Mouse (Mus musculus) hindlimb bud, embryonic 11.5 days (tissue): ENCODE results near the gene A030005K14Rik.

ENCODE experiments used
- DNase-seq: peaks from one replicate; pipeline ENCODE4 v3.0.0-alpha.2; 2012; ENCODE audit warnings: low read depth, low spot score; ENCODE audit errors: extremely low spot score

A030005K14Rik gene

DNA sequence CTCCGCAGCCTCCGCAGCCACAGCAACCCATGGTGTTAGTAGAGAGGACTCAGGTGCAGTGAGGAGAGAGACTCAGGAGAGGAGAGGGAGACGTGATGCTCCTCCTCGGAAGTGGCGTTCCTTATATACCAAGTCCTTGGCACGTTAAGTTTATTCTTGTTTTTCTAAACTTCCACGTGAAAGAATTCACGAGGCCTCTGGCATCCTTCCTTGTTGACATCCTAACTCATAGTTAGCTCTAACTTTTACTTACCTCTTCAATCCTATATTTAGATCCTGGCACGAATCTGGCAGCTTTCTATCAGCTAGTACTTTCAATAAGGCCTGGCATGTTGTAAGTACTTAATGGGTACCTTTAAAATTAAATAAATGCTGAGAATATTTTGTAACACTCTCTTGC is at the start of gene A030005K14Rik:
Gene A030005K14Rik (minus strand): TSS at position 101 of the 400 bp plus-strand sequence.
- DNase-seq, result no peak

GRCm38 (mm10) chr1:83107410-83107978 is 48.3 kb upstream of the A030005K14Rik start:
- DNase-seq, result no peak

DNA sequence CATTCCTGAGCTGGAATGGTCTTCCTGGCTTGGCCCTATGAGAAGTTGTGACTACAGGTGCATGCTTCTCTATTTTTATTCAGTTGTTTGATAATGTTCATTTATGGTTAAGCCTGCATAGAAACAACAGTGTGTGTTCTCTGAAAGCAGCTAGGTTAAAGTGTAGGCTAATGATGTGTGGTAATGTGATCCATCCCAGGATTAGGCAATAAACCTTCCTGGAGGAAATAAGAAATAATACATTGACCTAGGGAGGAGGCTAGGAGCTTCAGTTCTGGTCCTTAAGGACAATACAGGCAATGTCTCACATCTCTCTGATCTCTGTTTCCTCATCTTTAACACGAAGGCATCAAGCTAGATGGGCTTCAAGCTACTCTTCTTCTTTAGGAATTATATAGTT is 46.3 kb upstream of the A030005K14Rik start:
- DNase-seq, result no peak

GRCm38 (mm10) chr1:83101891-83102290 is 42.7 kb upstream of the A030005K14Rik start:
- DNase-seq, result peak; percentile 16

DNA sequence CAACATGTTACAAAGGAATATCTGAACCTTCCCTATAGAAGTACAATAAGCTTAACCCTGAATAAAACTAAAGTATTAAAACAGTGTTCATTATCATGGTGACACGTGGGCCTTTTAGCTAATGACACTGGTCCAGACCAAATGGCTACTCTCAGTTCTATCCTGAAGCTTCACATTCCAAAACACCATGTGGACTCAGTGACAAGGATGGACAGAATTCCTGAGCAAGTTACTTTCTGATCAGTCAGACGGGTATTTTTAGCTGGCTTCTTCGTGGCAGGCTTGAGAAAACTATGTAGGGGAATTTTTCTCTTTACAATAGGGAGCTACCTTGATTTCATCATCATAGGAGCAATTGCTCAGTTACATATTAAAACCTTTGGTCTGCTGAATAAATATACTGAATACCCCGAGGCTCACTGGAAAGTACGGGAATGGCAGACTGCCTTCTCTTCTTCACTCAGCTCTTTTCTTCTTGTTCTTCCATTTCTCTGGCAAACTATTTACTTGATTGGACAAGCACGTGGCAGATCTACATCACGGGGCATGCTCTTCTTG is 40.5 kb upstream of the A030005K14Rik start:
- DNase-seq, result no peak

GRCm38 (mm10) chr1:83099160-83099559 is 40.0 kb upstream of the A030005K14Rik start:
- DNase-seq, result no peak

GRCm38 (mm10) chr1:83096935-83097334 is 37.8 kb upstream of the A030005K14Rik start:
- DNase-seq, result no peak

- DNase-seq, result no peak
Measured at GRCm38 (mm10) chr1:83091268-83091667, 32.1 kb upstream of the A030005K14Rik start.

- no peak for DNase-seq
Measured at GRCm38 (mm10) chr1:83084790-83085189, 25.6 kb upstream of the A030005K14Rik start.

- no peak for DNase-seq
Measured at GRCm38 (mm10) chr1:83077016-83077415, 17.8 kb upstream of the A030005K14Rik start.

GRCm38 (mm10) chr1:83076190-83076917 is 17.2 kb upstream of the A030005K14Rik start:
- DNase-seq, result peak; percentile 42

DNA sequence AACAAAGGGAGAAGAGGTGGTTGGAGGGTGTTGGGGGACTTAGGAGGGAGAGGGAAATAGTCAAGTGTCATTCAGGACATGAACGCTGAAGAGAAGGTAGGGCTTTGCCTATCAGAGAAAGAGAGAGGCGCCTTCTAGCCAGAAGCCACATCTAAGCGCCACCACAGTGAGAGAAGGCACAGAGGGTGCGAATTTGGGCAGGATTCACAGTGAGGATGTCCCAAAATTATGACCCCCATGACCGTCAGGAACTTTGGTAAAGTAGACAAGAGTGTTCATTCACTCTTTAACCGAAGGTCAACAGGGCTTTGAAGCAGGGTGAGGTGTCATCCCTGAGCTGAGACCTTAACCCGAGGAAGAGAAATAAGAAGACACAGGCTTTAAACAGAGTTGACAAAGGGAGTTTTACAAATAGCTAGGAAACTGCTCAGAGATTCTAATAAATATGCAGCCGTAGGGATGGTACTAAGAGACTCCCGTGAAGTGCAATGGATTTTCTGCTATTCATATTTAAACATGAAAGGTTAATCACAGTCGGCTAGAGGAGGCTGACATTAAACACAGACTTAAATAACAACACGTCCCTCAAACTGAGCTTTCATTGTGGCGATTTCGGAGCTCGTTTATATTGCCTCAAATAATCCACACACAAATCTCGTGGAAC is 16.5 kb upstream of the A030005K14Rik start:
- no peak for DNase-seq

GRCm38 (mm10) chr1:83067205-83067604 is 8.0 kb upstream of the A030005K14Rik start:
- DNase-seq, result no peak

DNA sequence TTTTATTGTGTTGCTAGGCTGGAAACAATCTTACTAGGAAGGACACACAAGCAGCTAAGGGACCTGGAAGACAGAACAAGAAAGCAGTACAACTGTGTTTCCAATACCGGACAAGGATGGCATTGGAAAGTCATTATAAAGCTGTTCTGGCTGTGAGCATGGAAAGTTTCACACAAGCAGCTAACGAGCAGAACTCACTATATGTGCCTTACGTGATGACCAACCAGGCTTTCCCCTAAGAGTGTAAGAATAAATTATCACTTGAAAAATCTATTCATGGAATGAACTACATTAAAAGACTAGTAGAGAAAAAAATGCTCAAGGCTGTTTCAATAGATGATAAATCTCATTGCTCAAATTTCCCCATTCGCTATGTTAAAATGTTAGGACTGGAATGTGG is 7.4 kb upstream of the A030005K14Rik start:
- no peak for DNase-seq

DNA sequence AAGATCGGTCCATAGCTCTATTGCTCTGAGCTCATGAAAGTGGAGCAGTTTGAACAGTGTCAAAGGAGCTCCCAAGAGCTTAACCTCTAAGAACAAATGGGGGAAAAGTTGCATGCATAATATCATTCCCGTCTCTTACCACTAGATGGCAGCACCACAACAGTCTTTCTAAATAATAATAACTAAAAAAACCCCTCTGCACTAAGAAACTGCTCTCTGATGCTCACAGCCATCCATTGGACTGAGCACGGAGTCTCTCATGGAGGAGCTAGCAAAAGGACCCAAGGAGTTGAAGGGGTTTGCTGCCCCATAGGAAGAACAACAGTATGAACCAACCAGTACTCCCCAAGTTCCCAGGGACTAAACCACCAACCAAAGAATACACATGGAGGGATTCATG is 5.7 kb upstream of the A030005K14Rik start:
- peak; percentile 50 for DNase-seq

DNA sequence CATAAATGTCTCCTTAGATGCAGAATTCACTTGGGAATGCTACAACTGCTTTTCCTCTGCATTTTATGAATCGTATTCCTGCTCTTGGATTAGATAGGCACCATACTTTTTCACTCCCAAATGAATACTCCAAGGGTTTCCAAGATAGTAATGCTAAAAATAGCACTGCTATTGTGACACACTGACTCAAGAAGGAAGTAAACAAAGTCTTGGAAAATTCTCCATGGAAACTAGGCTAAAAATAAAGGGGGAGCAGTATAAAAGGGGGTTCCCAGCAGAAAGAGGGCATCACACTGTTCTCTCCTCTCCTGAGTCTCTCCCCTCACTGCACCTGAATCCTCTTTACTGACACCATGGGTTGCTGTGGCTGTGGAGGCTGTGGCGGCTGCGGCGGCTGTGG is 1.5 kb upstream of the A030005K14Rik start, which contains the start of gene Krtap28-13:
Gene Krtap28-13 (plus strand): TSS at position 288 of the 400 bp plus-strand sequence.
- no peak for DNase-seq

DNA sequence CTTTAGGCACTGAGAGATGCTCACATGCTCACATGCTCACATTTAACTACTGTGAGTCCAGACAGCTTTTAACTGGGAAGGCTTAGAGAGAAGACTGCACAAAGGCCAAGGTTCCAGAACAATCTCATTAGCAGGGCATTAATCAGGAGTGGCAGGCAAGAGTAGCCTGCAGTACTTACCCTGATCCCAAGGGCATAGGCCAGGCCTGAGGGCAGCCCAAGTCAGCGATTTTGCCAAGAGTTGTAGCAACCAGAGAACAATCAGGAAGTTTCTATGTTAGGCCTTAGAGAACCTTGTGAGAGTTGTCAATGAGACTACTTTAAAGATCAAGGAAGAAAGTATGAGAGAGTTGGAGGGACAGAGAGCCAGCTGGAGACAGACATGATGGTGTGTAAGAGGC is 697 bp downstream of the A030005K14Rik start:
- no peak for DNase-seq

- no peak for DNase-seq
Measured at GRCm38 (mm10) chr1:83044882-83045427, 14.2 kb downstream of the A030005K14Rik start, which contains the start of gene Gm47969. Gene Gm47969 (plus strand): TSS chr1:83044932.

DNA sequence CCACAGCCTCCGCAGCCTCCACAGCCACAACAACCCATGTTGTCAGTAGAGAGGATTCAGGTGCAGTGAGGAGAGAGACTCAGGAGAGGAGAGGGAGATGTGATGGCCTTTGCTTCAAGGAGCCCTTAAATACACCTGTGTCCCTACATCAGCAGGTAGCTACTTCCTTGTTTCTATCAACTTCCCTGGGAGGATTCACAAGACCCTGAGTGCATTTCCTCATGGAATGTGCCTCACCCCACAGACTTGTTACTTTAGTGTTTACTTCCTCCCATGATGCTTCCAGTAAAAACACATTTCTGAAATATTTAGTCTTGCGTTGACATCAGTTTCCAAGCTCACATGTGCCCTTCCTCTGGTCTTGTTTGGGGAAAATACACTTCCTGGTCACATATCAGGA is 16.8 kb downstream of the A030005K14Rik start, which contains the start of gene Krtap28-10:
Gene Krtap28-10 (minus strand): TSS at position 101 of the 400 bp plus-strand sequence.
- DNase-seq, result no peak

DNA sequence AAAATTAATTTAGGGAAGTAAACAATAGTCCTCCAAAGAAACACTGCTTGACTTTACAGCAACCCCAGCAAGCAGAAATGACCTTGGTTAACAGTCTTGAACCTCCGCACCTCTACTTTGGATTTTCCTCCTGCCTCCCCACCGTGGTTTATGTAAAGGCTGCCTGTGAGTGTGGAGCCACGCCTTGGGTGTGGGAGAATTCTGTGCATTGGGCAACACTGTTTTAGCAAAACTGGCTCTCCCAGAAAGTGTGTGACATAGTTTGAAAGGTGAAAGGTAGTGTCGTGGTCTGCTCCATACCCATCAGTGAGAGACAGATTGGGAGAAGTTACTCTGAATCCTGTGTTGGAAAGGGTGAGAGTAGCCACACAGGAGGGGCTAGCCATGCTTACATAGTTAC is 20.1 kb downstream of the A030005K14Rik start:
- DNase-seq, result no peak

DNA sequence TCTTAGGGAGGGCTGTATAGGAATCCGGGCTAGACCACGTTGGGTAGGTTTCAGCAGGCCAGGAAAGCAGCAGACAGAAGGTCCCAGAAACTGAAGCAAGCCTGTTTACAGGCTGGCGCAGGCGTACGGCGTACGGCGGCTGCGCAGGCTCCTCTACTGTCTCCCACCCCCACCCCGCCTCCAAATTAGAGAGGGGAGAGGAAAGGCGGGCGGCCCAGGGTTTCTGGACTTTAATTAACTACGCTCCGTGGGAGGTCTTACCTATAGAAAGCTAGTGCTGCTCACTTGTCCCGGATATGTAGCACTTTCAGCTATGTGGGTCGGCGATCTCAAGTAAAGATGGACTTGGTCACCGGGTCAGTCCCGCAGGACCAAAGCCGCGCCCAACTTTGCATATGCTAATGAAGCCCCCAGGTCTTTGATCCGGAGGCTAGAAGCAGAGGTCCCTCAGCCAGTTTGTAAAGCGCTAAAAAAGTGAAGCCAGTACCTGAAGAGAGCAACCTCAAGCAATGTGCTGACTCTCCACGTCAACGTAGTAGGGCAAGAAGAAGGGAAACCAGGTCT is 21.0 kb downstream of the A030005K14Rik start, which contains the start of gene Slc19a3:
Gene Slc19a3 (minus strand): TSS at position 340 of the 564 bp plus-strand sequence.
- DNase-seq, result no peak
